Mouse (Mus musculus) midbrain, embryonic 14.5 days (tissue): ENCODE measurements around the gene Hist1h2bc. TPM values are rescaled to one million over a fixed set of nuclear protein-coding genes. Genes with fewer than 3 reads are reported as not detected.
"Not testable (repeated sequence)": the region's sequence is repeated elsewhere in the genome, so short reads cannot be mapped to it uniquely, and the experiment has no call there.

Source experiments
- ATAC-seq: fragments of 200-750 bp; cut with Nextera tagmentation; 2 replicates; pipeline ENCODE4 v1.8.0; 2017; ENCODE audit warnings: moderate number of reproducible peaks, moderate library complexity; ENCODE audit not compliant: low FRiP score, low TSS enrichment
- DNase-seq: peaks from one replicate; pipeline ENCODE4 v3.0.0-alpha.2; 2015
- H3K27ac ChIP-seq: fragments of 300-500 bp; sonication (generic); replicated peaks from 2 replicates; pipeline ENCODE4 v1.5.1; 2014; ENCODE audit warnings: mild to moderate bottlenecking, low read depth, low read length, moderate library complexity
- H3K27me3 ChIP-seq: fragments of 300-500 bp; sonication (generic); 2 replicates; pipeline ENCODE4 v1.6.1; 2014; ENCODE audit warnings: low read length, control low read depth, mixed read lengths; ENCODE audit not compliant: control insufficient read depth, insufficient read depth
- H3K36me3 ChIP-seq: fragments of 300-500 bp; sonication (generic); 2 replicates; pipeline ENCODE4 v1.6.1; 2014; ENCODE audit warnings: low read length, control low read depth; ENCODE audit not compliant: control insufficient read depth, insufficient read depth
- H3K4me1 ChIP-seq: fragments of 300-500 bp; sonication (generic); 2 replicates; pipeline ENCODE4 v1.6.1; 2014; ENCODE audit warnings: mild to moderate bottlenecking, antibody characterized with exemption, low read length, control low read depth; ENCODE audit not compliant: control insufficient read depth, insufficient read depth
- H3K4me2 ChIP-seq: fragments of 300-500 bp; sonication (generic); 2 replicates; pipeline ENCODE4 v1.6.1; 2014; ENCODE audit warnings: mild to moderate bottlenecking, low read length, moderate library complexity
- H3K4me3 ChIP-seq: fragments of 300-500 bp; sonication (generic); replicated peaks from 2 replicates; pipeline ENCODE4 v1.5.1; 2014; ENCODE audit warnings: low read depth, low read length
- H3K9ac ChIP-seq: fragments of 300-500 bp; sonication (generic); replicated peaks from 2 replicates; pipeline ENCODE4 v1.6.1; 2014; ENCODE audit warnings: mild to moderate bottlenecking, low read length, moderate library complexity
- H3K9me3 ChIP-seq: fragments of 300-500 bp; sonication (generic); 2 replicates; pipeline ENCODE4 v1.6.1; 2016; ENCODE audit warnings: low read length, control low read depth, mixed read lengths; ENCODE audit not compliant: control insufficient read depth
- WGBS: fragments of 180-500 bp; shearing (Covaris S2); extraction: QIAGEN DNeasy Blood & Tissue Kit; methylation state at CpG from one replicate; pipeline ENCODE4 v1.1.7; 2014; 5-methylcytosine and 5-hydroxymethylcytosine counted together
- polyA plus RNA-seq: library from polyadenylated mRNA; unstranded; fragments of >200 nt; fragmentation: Nextera tagmentation; extraction: Ambion mirVana; gene quantifications from 2 replicates; pipeline ENCODE4 v1.2.1, GENCODE M21; 2014

Gene Hist1h2bc
- polyA plus RNA-seq, 1 experiment from 2014 or later = 17.3 TPM

DNA sequence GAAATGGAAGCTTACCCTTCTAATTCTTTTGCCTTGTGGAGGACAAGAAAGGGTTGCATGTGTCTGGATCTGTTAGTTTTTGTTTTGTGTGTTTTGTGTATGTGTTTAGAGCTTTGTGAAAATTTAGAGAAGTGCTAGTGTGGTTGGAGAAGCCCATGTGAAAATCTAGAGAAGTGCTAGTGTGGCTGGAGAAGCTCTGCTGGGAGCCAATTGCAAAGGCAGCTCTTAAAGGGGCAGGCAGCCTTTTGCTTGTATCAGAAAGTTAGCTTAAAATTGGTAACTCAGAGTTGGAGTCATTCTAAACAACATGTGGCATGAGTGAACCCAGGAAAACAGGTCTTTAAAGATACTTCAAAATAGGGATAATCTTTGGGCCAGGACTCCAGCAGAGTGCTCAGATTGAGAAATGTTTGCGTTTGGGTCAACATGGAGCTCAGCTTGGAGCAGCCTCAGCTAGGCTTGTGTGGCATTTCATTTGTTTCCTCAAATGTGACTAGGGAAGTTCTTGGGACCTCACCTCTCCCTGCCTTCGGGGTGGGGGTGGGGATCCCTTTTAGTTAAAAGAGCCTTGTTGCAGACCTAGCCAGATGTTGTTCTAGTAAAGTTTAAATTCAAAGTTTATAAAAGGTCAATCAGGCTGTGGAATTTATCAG, 33.7 kb downstream of the Hist1h2bc start:
- not testable (repeated sequence) for H3K9me3 ChIP-seq
- WGBS = 25% methylated on average over 2 of the region's 2 CpGs

DNA sequence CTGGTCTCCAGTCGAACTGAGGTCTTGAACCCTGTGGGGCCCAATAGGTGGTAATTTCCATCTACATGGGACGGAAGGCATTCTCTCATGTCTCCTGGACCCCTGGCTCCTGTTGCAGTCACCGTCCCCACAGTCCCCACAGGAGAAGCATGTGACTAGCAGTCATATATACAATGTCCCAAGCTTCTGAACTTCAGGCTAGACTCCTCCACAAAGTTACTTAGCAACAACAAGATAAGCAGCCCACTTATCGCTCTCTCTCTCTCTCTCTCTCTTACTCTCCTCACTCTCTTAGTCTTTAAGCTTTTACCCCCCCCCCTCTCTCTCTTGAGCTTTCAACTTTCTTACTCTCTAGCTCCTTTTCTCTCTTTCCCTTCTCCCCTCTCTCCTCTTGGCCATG, 40.2 kb downstream of the Hist1h2bc start:
- DNase-seq (no peak), ATAC-seq (no peak)
- Histone ChIP-seq H3K9ac (no peak overlapping the region), H3K4me2 (no peak overlapping the region), H3K36me3 (no peaks in the 10 kb centered on the region), H3K4me3 (no peak overlapping the region), H3K9me3 (no peaks in the 10 kb centered on the region), H3K27me3 (no peaks in the 10 kb centered on the region), H3K27ac (no peak overlapping the region), H3K4me1 (no peaks in the 10 kb centered on the region)
- 79% methylated on average over 4 of the region's 4 CpGs for WGBS

More for the DNA sequence above, 33.7 kb downstream of the Hist1h2bc start:
- H3K36me3 ChIP-seq, H3K27ac ChIP-seq, DNase-seq, H3K4me3 ChIP-seq, H3K27me3 ChIP-seq, H3K4me1 ChIP-seq, H3K9ac ChIP-seq, H3K4me2 ChIP-seq, ATAC-seq: not testable (repeated sequence)

DNA sequence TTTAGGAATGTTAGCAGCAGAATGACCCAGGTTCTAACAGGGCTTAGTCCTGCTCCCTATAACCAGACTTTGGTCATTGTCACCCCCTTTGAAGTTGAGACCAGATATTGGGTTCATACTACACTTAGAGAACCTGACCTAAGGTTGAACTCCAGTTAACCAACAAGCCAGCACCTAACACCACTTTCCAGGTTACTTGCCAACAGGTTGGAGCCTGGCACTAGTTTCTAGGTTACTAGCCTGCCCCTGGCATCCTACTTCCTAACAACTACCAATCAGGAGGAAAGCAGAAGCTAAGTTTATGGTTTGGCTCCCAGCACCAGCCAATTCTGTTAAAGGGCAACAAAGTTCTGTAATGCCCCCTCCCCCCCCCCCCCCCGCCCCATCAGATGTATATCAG, 41.2 kb downstream of the Hist1h2bc start:
- H3K9me3 ChIP-seq = no peaks in the 10 kb centered on the region
- no peak overlapping the region for H3K27ac ChIP-seq
- no peak overlapping the region for H3K4me3 ChIP-seq
- no peak overlapping the region for H3K9ac ChIP-seq
- no peak for ATAC-seq
- no peaks in the 10 kb centered on the region for H3K36me3 ChIP-seq
- no peaks in the 10 kb centered on the region for H3K27me3 ChIP-seq
- no peak for DNase-seq
- H3K4me1 ChIP-seq = no peaks in the 10 kb centered on the region
- H3K4me2 ChIP-seq = no peak overlapping the region
- WGBS = 33% methylated on average over 1 of the region's 1 CpGs

DNA sequence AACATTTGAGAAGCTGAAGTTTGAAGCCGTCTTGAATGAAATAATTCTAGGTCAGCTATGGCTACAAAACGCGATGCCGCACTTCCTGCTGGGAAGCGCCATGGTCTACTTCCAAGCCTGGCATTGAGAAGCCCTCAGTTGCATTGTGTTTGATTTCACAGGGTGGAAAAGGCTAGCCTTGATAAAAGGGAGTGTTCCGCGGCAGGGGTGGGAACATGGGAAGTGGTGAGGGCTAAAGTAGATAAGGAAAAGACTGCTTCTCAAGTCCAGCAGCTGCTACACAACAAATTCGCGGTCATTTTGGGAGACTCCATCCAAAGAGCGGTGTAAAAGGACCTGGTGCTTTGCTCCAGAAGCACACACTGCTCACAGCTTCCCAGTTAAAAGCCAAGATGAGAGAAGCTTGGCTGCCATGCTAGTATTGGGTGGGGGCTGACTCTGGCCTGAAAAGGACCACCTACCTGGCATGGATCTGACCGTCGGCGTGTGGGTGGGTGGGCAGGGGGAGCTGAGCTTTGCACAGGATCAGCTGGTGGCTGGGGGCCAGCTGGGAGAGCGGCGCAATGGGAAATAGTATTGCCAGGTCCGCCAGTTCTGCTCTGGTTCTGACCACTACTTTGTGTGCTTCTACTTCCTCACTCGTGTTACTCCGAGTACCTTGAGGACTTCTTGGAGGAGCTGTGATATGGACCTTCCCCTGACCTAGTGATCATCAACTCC, 44.6 kb downstream of the Hist1h2bc start:
- no peak overlapping the region for H3K27ac ChIP-seq
- H3K36me3 ChIP-seq = no peaks in the 10 kb centered on the region
- H3K4me3 ChIP-seq = no peak overlapping the region
- H3K4me1 ChIP-seq = no peaks in the 10 kb centered on the region
- no peaks in the 10 kb centered on the region for H3K9me3 ChIP-seq
- no peak overlapping the region for H3K4me2 ChIP-seq
- no peak for ATAC-seq
- no peak for DNase-seq
- no peaks in the 10 kb centered on the region for H3K27me3 ChIP-seq
- WGBS = 86% methylated on average over 18 of the region's 18 CpGs
- no peak overlapping the region for H3K9ac ChIP-seq

DNA sequence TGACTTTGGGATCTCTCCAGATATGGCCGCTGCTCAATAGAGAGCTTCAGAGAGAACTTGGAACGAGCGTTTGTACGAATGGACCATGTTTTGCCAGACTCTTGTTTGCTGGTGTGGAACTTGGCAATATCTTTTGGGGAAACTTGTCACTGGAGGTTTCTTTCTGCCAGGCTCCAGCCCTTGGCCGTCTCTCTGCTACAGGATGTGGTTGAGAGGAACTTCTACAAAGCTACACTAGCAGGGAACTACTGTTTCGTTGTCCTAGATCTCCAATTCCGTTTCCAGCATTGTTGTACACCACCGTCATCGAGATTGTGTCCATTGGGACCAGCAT, 45.2 kb downstream of the Hist1h2bc start:
- no peaks in the 10 kb centered on the region for H3K9me3 ChIP-seq
- no peak for DNase-seq
- H3K4me2 ChIP-seq = no peak overlapping the region
- no peak overlapping the region for H3K9ac ChIP-seq
- ATAC-seq = no peak
- no peak overlapping the region for H3K4me3 ChIP-seq
- no peak overlapping the region for H3K27ac ChIP-seq
- no peaks in the 10 kb centered on the region for H3K36me3 ChIP-seq
- H3K27me3 ChIP-seq = no peaks in the 10 kb centered on the region
- H3K4me1 ChIP-seq = no peaks in the 10 kb centered on the region
- 96% methylated on average over 9 of the region's 9 CpGs for WGBS

DNA sequence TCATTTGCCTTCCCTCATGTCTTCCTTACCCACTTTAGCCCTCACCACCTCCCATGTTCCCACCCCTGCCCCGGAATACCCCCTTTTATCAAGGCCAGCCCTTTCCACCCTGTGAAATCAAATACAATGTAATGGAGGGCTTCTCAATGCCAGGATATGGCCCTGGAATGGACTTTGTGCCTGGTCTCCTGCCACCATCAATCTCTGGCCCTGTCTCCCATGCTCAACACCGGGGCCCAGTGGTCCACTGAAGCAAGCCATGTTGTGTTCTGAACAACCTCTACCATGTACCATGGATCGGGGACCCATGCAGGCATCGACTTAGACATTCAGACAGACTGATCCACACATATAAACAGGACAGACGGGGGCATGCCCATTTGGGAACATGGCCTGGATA, 45.7 kb downstream of the Hist1h2bc start:
- Histone ChIP-seq H3K36me3 (no peaks in the 10 kb centered on the region), H3K9ac (no peak overlapping the region), H3K9me3 (no peaks in the 10 kb centered on the region), H3K4me1 (no peaks in the 10 kb centered on the region), H3K4me2 (no peak overlapping the region), H3K27me3 (no peaks in the 10 kb centered on the region), H3K27ac (no peak overlapping the region), H3K4me3 (no peak overlapping the region)
- WGBS = 94% methylated on average over 5 of the region's 5 CpGs
- ATAC-seq (no peak), DNase-seq (no peak)

DNA sequence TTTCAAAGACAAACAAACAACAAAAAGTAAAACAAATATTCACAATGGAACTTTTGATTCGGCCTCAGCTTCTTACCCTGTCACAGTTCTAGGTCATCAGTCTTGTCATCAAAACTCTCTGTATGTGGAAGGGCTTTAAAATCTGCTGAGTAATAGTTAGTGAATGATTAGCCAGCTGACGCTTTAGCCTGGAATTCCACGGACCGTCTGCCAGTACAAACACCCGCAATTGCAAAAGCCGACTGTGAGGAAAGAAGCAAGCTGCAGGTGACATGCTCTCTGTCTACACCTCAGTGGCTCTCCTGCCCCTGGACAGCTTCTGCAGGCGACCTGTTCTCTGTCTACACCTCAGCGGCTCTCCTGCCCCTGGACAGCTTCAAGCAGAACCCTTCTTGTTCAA, 46.5 kb downstream of the Hist1h2bc start:
- no peak for ATAC-seq
- no peak overlapping the region for H3K4me2 ChIP-seq
- no peak overlapping the region for H3K9ac ChIP-seq
- H3K27ac ChIP-seq = no peak overlapping the region
- H3K4me1 ChIP-seq = no peaks in the 10 kb centered on the region
- H3K27me3 ChIP-seq = no peaks in the 10 kb centered on the region
- WGBS = 63% methylated on average over 8 of the region's 8 CpGs
- no peaks in the 10 kb centered on the region for H3K36me3 ChIP-seq
- no peak for DNase-seq
- no peak overlapping the region for H3K4me3 ChIP-seq
- H3K9me3 ChIP-seq = no peaks in the 10 kb centered on the region

DNA sequence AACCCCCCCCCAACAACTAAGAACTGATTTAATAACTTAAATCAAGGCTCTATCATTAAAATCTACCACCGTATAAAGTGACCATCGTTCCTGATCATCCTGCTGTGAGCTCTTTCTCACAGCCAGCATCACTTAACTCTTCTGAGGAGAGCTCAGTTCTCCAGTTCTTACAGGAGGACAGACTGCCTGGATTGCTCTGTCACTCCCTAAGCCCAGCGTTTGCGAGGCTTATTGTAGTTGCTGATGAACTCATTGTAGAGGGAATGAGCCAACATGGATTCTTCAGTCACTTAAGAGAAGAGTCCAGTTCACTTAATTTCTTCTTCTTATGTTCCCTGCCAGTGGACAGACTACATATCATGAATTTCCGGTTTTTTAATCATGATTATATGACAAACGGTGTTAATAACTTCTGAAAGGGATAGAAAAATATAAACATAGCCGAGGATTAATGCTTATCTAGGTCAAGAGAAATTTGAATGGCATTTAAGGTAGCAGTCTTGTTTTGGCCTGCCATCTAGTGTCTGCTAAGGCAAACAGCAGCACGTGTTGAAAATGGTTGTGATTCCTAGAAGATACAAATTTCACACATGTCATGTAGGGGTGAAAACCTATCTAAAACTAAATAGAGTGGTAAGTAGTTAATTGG, 48.3 kb downstream of the Hist1h2bc start:
- no peak for ATAC-seq
- no peaks in the 10 kb centered on the region for H3K4me1 ChIP-seq
- no peak overlapping the region for H3K4me3 ChIP-seq
- no peaks in the 10 kb centered on the region for H3K36me3 ChIP-seq
- no peaks in the 10 kb centered on the region for H3K27me3 ChIP-seq
- H3K9ac ChIP-seq = no peak overlapping the region
- H3K27ac ChIP-seq = no peak overlapping the region
- peak; percentile 78 for DNase-seq
- no peak overlapping the region for H3K4me2 ChIP-seq
- WGBS = 25% methylated on average over 8 of the region's 8 CpGs
- H3K9me3 ChIP-seq = no peaks in the 10 kb centered on the region

DNA sequence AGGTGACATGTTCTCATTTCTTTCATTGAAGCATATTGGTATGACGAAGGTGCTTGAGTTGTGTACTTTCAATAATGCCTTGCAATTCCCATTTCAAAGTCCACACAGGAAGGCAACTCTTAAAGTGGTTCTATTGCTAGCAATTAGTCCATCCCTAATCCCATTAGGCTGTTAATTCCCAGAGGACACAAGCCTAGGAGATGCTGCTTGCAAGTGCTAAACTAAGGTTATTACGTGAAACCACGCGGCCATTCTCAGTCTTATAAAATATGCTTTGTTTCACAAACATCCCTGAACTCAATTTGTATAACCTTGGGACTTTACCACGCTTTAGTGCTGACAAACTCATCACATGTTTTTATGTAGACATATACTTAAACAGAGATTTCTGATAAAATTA, 53.1 kb downstream of the Hist1h2bc start:
- Histone ChIP-seq H3K9me3 (no peaks in the 10 kb centered on the region), H3K4me2 (no peak overlapping the region), H3K9ac (no peak overlapping the region), H3K36me3 (no peaks in the 10 kb centered on the region), H3K4me1 (peaks cover 19% of the 10 kb centered on the region), H3K27me3 (no peaks in the 10 kb centered on the region), H3K27ac (no peak overlapping the region), H3K4me3 (no peak overlapping the region)
- WGBS = 67% methylated on average over 5 of the region's 5 CpGs
- ATAC-seq (no peak), DNase-seq (no peak)
